Mouse (Mus musculus) cerebellum, adult 11 months (tissue): ENCODE measurements around the gene F2.

Experiments used
- DNase-seq: peaks from one replicate; pipeline ENCODE4 v3.0.0; 2022

The F2 gene

GRCm38 (mm10) chr2:91636229-91636628, at the start of gene F2:
F2 (minus strand) TSS chr2:91636414.
- DNase-seq = no peak

- DNase-seq = no peak
Observed at GRCm38 (mm10) chr2:91683919-91684318, 47.7 kb upstream of the F2 start.

- DNase-seq = peak; percentile 23
Observed at GRCm38 (mm10) chr2:91682850-91683249, 46.6 kb upstream of the F2 start.

GRCm38 (mm10) chr2:91676961-91677360, 40.7 kb upstream of the F2 start:
- DNase-seq = no peak

- DNase-seq = no peak
Observed at GRCm38 (mm10) chr2:91676420-91676819, 40.2 kb upstream of the F2 start.

GRCm38 (mm10) chr2:91674895-91675294, 38.7 kb upstream of the F2 start:
- DNase-seq = no peak

GRCm38 (mm10) chr2:91673587-91673986, 37.4 kb upstream of the F2 start:
- no peak for DNase-seq

- DNase-seq = no peak
Observed at GRCm38 (mm10) chr2:91670038-91670437, 33.8 kb upstream of the F2 start.

- DNase-seq = no peak
Observed at GRCm38 (mm10) chr2:91669326-91669725, 33.1 kb upstream of the F2 start.

GRCm38 (mm10) chr2:91667747-91668146, 31.5 kb upstream of the F2 start:
- no peak for DNase-seq

GRCm38 (mm10) chr2:91666386-91666910, 30.2 kb upstream of the F2 start:
- DNase-seq = no peak

GRCm38 (mm10) chr2:91664780-91665179, 28.6 kb upstream of the F2 start:
- no peak for DNase-seq

GRCm38 (mm10) chr2:91660981-91661380, 24.8 kb upstream of the F2 start:
- DNase-seq = no peak

GRCm38 (mm10) chr2:91659657-91660056, 23.4 kb upstream of the F2 start:
- no peak for DNase-seq

- DNase-seq = no peak
Observed at GRCm38 (mm10) chr2:91656774-91657173, 20.6 kb upstream of the F2 start.

GRCm38 (mm10) chr2:91655827-91656226, 19.6 kb upstream of the F2 start:
- no peak for DNase-seq

- DNase-seq = no peak
Observed at GRCm38 (mm10) chr2:91655388-91655787, 19.2 kb upstream of the F2 start.

- DNase-seq = no peak
Observed at GRCm38 (mm10) chr2:91652863-91653262, 16.6 kb upstream of the F2 start.

- DNase-seq = no peak
Observed at GRCm38 (mm10) chr2:91651458-91652258, 15.4 kb upstream of the F2 start.

- no peak for DNase-seq
Observed at GRCm38 (mm10) chr2:91650360-91650995, 14.3 kb upstream of the F2 start.

GRCm38 (mm10) chr2:91649553-91650359, 13.5 kb upstream of the F2 start, which contains the start of the genes Zfp408 and Arhgap1:
Zfp408 (minus strand) TSS chr2:91649791.
Arhgap1 (plus strand) TSS chr2:91649860.
- peak; percentile 95 for DNase-seq

- DNase-seq = peak; percentile 20
Observed at GRCm38 (mm10) chr2:91649152-91649551, 12.9 kb upstream of the F2 start.

GRCm38 (mm10) chr2:91646733-91647132, 10.5 kb upstream of the F2 start:
- peak; percentile 43 for DNase-seq
